Mouse (Mus musculus) thymus, adult 2 months (tissue): Measurements from ENCODE around the gene AL732309.1.
A peak's percentile ranks its signal among the peaks of the same experiment; 100 is the strongest.

Experiments
- CTCF ChIP-seq: fragments of 200-500 bp; IDR thresholded peaks from 2 replicates; pipeline ENCODE4 v1.5.1; 2012; ENCODE audit warnings: mild to moderate bottlenecking, control low read depth, low read length, moderate library complexity, borderline replicate concordance; ENCODE audit not compliant: control insufficient read depth, poor library complexity, insufficient read depth; ENCODE audit errors: extremely low read depth
- POLR2A ChIP-seq: fragments of 200-500 bp; IDR thresholded peaks from 2 replicates; pipeline ENCODE4 v1.6.1; 2012; ENCODE audit warnings: mild to moderate bottlenecking, low read length, control low read depth, moderate library complexity; ENCODE audit not compliant: control insufficient read depth, poor library complexity, insufficient read depth; ENCODE audit errors: extremely low read depth

GRCm38 (mm10) chr2:25224492-25224765 lies 22.2 kb downstream of the AL732309.1 start, which contains the start of gene Tubb4b:
- TF ChIP-seq CTCF (no peak), POLR2A (peak; percentile 97)
